Mouse (Mus musculus) neural tube, embryonic 10.5 days (tissue): ENCODE results near the gene Car1.
"Not testable (repeated sequence)": the region's sequence is repeated elsewhere in the genome, so short reads cannot be mapped to it uniquely, and the experiment has no call there.

Source experiments
- DNase-seq: peaks from one replicate; pipeline ENCODE4 v3.0.0-alpha.2; 2017; ENCODE audit warnings: low spot score; ENCODE audit errors: extremely low spot score

The Car1 gene

GRCm38 (mm10) chr3:14808211-14808610 is at the start of gene Car1:
Gene Car1, minus strand, starts transcription at chr3:14808368.
- DNase-seq = no peak

DNA sequence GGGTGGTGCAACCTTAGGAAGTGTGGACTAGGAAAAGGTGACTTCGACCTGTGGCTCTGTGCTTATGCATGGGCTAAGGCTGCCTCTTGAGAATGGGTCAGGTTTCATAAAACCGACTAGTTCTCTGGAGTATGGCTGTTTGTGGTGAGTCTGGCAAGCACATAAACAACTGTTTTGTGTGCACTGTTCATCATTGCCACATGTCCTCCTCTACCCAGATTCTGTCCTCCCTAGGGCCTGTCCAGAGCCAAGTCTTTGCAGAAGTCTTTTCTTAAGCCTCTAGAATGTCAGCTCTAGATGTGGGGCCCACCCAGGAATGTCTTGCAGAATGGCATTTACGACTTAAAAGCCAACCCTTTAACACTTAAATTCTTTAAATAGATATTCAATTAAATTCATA is 49.7 kb upstream of the Car1 start:
- DNase-seq = no peak

DNA sequence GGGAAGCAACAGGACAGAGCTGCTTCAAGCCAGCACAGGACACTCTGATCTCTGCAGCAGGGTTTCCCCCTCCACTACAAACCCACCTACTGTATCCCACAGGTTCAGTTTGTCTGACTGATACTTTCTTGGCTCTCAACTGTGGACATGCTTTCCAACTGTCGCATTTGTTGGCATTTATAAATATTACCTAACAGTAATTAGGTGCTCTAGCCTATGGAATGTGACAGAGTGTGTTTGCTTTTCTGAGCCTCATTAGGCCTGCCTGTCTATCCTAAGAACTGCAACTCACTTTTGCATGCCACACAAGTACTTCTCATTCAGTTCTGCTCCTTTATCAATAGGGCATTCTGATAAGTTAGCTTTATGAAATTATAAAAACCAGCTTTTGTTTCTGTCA is 46.3 kb upstream of the Car1 start:
- no peak for DNase-seq

GRCm38 (mm10) chr3:14853966-14854365 is 45.8 kb upstream of the Car1 start:
- no peak for DNase-seq

DNA sequence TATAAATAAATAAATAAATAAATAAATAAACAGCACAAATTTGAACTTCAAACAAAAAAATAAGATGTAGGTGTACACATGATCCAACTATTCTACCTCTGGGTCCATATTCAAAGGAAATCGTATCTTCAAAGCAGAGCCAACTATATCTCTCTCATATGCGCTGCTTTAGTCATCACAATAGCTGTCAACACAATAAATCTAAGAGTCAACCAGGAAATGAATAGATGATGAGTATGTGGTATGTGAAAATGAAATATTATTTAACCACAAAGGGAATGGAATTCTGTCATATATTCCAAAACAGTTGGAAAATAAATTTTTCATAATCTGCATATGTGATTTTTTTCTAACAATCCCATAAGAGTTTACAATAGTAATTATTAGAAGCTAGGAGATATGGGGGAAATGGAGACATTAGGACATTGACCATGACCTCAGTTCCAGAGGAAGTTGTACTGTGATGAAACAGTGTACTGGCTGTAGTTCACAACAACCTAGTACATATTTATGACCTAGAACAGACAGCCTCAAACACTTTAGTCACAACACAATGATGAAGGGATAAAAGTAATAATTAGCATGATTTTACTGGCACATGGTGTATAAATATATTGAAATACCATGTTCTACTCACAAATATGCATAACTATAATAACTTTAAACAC is 40.6 kb upstream of the Car1 start:
- DNase-seq = no peak

DNA sequence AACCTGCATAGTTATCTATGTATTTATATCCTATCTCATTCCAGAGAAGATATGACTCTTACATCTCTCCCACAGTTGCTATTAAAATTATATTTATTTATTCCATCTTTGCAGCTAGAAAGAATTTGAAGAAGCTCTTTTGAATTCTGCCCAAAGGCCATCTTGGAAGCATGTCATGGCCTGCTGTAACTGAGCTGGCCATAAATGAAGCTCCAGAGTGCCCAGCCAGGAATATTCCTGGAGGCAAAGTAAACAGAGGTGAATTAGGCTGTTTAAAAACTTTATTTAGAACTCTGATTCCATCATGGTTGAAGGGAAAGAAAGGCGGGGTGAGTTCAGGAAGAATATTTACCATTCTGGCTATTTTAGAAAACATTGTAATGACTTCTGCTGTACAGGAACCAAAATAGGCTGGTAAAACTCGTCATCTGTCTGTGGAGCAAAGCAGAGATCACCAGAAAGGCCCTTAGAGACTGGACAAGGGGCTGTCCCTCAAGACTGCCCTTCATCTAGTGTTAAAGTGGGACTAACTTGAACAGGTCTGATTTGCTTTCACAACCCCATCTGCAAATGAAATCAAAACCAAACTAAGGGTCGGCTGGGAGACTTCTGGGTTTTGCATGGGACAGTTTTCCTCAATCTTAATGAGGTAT is 31.4 kb upstream of the Car1 start:
- DNase-seq = no peak

GRCm38 (mm10) chr3:14838936-14839335 is 30.8 kb upstream of the Car1 start:
- no peak for DNase-seq

DNA sequence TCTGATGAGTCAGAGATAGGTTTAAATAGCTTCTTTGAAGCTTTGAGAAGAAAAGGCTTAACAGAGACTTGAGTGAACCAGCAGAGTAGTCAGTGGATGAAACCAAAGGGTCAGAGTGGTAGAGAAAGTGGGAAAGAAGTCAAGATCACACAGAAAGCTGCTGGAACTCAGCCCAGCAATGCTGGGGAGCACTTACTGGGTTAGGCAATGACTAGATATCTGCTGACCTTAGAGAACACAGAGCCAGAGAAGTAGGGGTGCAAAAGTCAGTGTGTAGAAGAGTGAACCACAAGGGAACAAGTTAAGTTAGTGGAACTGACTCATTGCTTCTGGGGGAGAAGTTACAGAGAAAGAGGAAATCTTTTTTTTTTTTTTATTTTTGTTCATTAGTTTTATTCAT is 24.6 kb upstream of the Car1 start:
- DNase-seq = no peak

DNA sequence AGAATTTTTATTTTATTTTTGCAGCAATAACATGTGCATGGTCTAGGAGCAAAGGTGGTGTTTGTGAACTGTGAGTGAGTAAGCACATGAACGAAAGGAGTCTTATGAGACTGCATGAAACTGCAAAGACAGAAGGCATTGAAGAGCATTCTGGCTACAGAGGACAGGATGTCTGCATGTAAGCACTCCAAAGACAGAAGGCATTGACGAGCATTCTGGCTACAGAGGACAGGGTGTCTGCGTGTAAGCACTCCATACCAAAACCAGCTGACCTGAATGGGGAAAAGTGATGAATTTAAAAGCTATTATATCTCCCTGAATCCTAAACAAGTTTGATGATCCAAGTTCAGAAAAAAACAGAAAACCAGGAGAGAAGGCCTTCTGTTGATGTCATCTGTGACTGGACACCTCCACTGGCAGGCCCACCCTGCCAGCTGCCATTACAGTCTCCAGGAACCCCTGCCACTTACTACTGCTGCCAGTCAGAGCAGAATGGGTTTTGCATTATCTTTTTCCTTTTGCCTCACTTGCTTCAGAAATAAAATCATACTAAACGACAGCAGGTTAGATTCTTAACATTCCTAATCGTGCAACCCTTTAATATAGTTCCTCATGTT is 23.2 kb upstream of the Car1 start:
- no peak for DNase-seq

DNA sequence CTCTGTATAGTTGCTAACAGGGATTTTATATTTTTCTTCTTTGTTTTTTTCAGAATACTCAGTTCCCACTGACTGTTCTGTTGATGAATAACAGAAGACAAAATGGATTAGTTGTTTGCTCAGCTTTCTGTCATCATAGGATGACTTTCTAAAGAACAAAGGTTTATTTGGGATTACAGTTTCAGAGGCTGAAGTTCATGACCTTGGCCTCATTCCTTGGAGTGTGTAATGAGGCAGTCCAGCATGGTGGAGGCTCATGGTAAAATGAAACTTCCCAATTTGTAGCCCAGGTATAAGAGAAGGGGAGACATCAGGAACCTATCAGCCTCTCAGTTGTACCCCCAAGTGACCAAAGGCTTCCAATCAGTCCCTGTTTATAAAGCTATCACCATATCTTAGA is 20.7 kb upstream of the Car1 start:
- DNase-seq = no peak

DNA sequence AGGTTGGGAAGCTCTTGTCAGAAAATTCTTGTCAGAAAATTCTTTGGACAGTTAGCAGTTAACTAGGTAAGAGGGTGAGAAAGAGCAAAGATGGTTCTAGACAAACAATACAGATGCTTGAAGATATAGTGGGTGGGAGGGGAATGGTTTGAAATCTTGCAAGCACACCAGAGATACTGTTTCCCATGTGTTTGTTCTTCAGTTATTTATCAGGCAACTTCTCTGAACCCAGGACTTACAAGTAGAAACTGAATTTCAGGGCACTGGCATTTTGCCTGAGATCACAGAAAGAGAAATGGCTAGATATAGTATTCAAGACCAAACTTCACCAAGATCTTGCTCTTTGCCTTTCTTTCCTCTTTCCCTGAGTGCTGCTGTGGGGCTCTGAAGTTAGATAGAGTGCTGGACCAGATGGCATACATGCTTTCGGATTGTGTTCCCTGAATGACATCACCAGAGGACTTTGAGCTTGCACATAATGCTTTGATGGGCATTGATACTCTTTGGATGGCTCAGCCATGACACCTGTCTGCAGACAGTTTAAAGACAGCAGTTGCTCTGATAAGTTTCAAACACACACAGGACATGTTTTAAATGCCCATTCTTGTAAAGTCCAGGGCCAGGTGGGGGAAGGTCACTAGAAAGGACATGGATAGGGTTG is 11.8 kb upstream of the Car1 start:
- DNase-seq = no peak

GRCm38 (mm10) chr3:14815396-14815795 is 7.2 kb upstream of the Car1 start:
- DNase-seq = not testable (repeated sequence)

DNA sequence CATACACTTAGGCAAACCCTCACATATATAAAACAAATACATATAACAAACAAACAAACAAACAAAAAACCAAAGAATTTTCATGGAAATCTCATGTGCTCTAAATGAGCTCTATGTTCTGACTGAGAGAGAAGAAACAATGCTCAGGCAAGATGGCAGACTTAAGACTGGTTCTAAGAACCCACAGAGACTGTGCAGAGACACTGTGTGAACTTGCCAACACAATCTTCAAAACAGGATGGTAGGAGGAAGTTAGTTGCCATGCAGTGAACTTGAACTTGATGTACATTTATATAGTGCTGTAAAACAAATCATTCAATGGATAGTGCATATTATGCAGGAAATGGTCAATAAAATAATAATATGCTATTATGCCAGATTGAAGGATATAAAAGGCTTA is 1.5 kb downstream of the Car1 start:
- DNase-seq = no peak

GRCm38 (mm10) chr3:14805962-14806361 is 2.2 kb downstream of the Car1 start:
- no peak for DNase-seq

DNA sequence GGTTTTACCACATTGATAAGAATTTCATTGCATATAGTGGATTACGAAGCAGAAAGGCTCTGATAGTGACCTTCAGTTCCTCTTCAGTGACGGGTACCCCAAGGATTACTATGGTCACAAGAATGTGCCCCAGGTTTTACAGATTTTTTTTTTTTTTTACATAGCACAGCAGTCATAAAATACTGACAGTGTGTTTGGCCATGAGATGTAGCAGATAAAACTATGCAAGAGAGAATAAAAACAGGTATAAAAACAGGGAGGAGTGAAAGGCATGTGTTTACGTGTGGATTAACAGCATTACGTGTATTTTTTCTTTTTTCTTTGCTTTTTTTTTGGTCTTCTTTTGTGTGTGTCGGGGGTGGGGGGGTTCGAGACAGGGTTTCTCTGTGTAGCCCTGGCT is 3.3 kb downstream of the Car1 start:
- DNase-seq = no peak

- DNase-seq = no peak
Observed at GRCm38 (mm10) chr3:14797069-14797468, 11.1 kb downstream of the Car1 start.

DNA sequence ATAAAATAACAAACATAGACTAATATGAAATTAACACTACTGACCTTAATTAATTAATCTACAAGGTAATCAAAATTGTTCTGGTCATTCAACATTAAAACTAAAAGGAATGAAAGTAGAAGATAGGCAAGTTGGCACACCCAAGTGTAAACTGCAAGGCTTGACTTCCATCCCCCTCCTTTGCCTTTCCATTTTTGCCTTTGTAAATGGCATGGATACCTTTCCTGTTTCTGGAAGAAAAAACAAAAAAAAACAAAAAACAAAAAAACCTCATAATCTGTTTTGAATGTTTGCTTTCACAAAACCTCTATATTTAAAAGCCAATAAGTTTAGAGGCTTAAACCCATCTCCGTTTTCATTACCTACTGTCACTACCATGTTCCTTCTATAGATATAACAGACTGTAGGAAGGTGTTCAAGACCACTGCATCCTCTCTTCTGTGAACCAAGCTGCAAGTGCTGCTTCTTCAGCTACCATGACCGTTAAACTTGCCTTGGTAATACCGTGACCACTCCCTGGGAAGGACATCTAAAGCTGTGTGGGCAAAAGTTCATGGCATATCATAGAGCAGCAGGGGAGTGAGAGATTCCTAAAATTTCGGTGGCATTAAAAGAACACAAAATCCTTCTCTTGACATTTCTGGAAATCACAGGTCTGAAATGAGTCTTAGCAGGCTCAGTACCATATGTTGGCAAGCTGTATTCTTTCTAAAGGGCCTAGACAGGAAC is 12.7 kb downstream of the Car1 start:
- DNase-seq = no peak

GRCm38 (mm10) chr3:14792032-14792431 is 16.1 kb downstream of the Car1 start:
- DNase-seq = no peak

DNA sequence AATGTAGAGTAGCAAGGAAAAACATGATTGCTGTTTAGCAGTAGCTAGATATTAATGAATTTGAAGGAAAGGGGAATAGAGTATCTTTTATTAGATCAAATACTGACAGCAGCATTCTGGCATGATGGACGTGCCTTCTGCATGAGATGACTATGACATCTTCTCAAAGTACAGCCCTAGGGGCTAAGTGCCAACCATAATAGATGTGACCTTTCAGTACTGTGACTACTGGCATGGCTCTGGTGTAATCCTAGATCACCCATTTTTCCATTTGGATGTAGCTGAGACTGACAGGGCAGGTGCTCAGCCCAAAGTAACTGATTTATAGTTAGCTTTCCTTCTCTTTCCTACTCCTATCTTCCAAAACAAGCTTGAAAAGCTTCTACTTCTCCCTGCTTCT is 20.6 kb downstream of the Car1 start:
- DNase-seq = no peak

GRCm38 (mm10) chr3:14787136-14787535 is 21.0 kb downstream of the Car1 start:
- no peak for DNase-seq

- no peak for DNase-seq
Observed at GRCm38 (mm10) chr3:14786551-14787079, 21.6 kb downstream of the Car1 start.
